Mouse (Mus musculus): ENCODE data around the gene Zranb3. TPM values are rescaled to one million over a fixed set of nuclear protein-coding genes. Genes with fewer than 3 reads are reported as not detected.

Gene Zranb3
- polyA plus RNA-seq, 1 experiment: 3.4 TPM

GRCm38 (mm10) chr1:127945696-127946575 is 156.9 kb downstream of the Zranb3 start:
- DNase-seq (ENCODE audit: low spot score): no peak

GRCm38 (mm10) chr1:127943516-127943915 is 159.3 kb downstream of the Zranb3 start:
- no peak for DNase-seq (ENCODE audit: low spot score)

GRCm38 (mm10) chr1:127942231-127942630 is 160.6 kb downstream of the Zranb3 start:
- no peak for DNase-seq (ENCODE audit: low spot score)

GRCm38 (mm10) chr1:127937277-127937676 is 165.6 kb downstream of the Zranb3 start:
- DNase-seq (ENCODE audit: low spot score): no peak

GRCm38 (mm10) chr1:127934322-127934721 is 168.5 kb downstream of the Zranb3 start:
- no peak for DNase-seq (ENCODE audit: low spot score)

GRCm38 (mm10) chr1:127933405-127933804 is 169.4 kb downstream of the Zranb3 start:
- DNase-seq (ENCODE audit: low spot score): no peak

GRCm38 (mm10) chr1:127915802-127916201 is 187.0 kb downstream of the Zranb3 start:
- DNase-seq (ENCODE audit: low spot score): no peak

- DNase-seq (ENCODE audit: low spot score): no peak
Observed at GRCm38 (mm10) chr1:127915316-127915715, 187.5 kb downstream of the Zranb3 start.

- no peak for DNase-seq (ENCODE audit: low spot score)
Observed at GRCm38 (mm10) chr1:127913116-127913515, 189.7 kb downstream of the Zranb3 start.

- no peak for DNase-seq (ENCODE audit: low spot score)
Observed at GRCm38 (mm10) chr1:127904774-127905385, 198.0 kb downstream of the Zranb3 start.

Other genes starting within 250 kb of the Zranb3 start
- gene Map3k19, start 248.0 kb downstream of the Zranb3 start, polyA plus RNA-seq (2012; rRNA removed): 0.01 and 0.08 TPM in 2 replicates
- gene Rab3gap1, start 234.3 kb downstream of the Zranb3 start, polyA plus RNA-seq (2012; rRNA removed): 16.8 and 21.3 TPM in 2 replicates
- 24.0 and 32.6 TPM in 2 replicates for gene R3hdm1, start 254 bp upstream of the Zranb3 start, polyA plus RNA-seq (2012; rRNA removed)
- 40.4 and 40.7 TPM in 2 replicates for gene Ubxn4, start 140.9 kb upstream of the Zranb3 start, polyA plus RNA-seq (2012; rRNA removed)
- gene Lct, start 225.3 kb upstream of the Zranb3 start, polyA plus RNA-seq (2012; rRNA removed): 0.41 and 0.50 TPM in 2 replicates

Data from urinary bladder, adult 2 months (tissue).